Mouse (Mus musculus) olfactory bulb, adult 2 months (tissue): ENCODE measurements at regions not wholly inside any gene's neighbourhood (a gene's known extent, or its start where the extent isn't known, plus 50 kb on each side); places are given as distances from the start of the nearest gene placed in this dataset.
"Not testable (repeated sequence)": the region's sequence is repeated elsewhere in the genome, so short reads cannot be mapped to it uniquely, and the experiment has no call there.

Source experiments
- H3K27ac ChIP-seq: fragments of 200-500 bp; 2 replicates; pipeline ENCODE4 v1.5.1; 2012; ENCODE audit warnings: low read depth, low read length; ENCODE audit not compliant: insufficient read depth
- H3K4me1 ChIP-seq: fragments of 200-500 bp; 2 replicates; pipeline ENCODE4 v1.6.1; 2012; ENCODE audit warnings: low read length; ENCODE audit not compliant: control insufficient read depth, insufficient read depth
- H3K4me3 ChIP-seq: fragments of 200-500 bp; 2 replicates; pipeline ENCODE4 v1.5.1; 2012; ENCODE audit warnings: mild to moderate bottlenecking, low read depth, low read length, moderate library complexity; ENCODE audit not compliant: insufficient read depth
- CTCF ChIP-seq: fragments of 200-500 bp; IDR thresholded peaks from 2 replicates; pipeline ENCODE4 v1.5.1; 2012; ENCODE audit warnings: low read depth, mild to moderate bottlenecking, low read length, moderate library complexity; ENCODE audit not compliant: insufficient read depth
- POLR2A ChIP-seq: fragments of 200-500 bp; IDR thresholded peaks from 2 replicates; pipeline ENCODE4 v1.6.1; 2012; ENCODE audit warnings: mild to moderate bottlenecking, low read depth, low read length, moderate library complexity; ENCODE audit not compliant: insufficient read depth
- WGBS: fragments of 180-500 bp; shearing (Covaris S2); methylation state at CpG from one replicate; pipeline ENCODE4 v1.1.7; 2018; 5-methylcytosine and 5-hydroxymethylcytosine counted together

GRCm38 (mm10) chr1:164518308-164518707 lies 60.2 kb upstream of the Atp1b1 start:
- 90% methylated on average over 4 of the region's 4 CpGs for WGBS
- Histone ChIP-seq H3K27ac (no peak overlapping the region), H3K4me3 (no peak overlapping the region), H3K4me1 (no peaks in the 10 kb centered on the region)
- TF ChIP-seq POLR2A (no peak), CTCF (no peak)

- 96% methylated on average over 2 of the region's 2 CpGs for WGBS
- not testable (repeated sequence) for H3K27ac ChIP-seq
These were observed 59.2 kb upstream of the Atp1b1 start for GRCm38 (mm10) chr1:164517362-164517761.

DNA sequence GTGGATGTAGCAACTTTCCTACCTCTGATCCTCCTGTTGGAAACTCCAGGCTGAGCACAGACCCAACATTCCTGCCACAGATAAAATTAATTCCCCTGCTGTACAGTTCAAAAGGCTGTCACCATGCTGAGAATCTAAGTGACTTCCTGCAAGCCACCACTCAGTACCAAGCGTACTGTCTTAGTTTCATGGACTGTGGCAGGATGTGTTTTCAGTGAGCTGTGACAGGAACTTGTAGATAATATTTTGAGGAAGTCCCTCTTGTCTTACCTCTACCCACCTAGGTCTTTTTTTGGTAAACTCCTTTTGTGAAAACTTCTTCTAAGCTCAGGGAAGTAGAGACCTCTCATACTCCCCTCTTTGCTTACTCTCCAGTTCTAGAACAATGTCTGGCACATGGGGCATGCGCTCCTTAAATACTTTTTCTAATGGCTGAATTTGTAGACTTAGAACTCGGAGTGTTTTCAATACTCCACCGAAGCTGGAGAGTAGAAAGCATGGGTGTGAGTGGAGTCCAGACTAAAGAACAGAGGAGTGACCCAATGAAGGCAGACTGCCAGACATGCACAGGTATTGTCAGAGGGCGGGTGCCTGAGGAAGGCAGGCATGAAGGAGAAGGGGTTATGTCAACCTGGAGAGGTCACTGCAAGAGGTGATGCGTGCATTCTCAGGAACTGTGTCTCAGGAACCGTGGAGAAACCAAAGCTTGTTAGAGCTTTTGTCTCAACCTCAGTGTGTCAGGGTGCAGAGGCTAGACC lies 53.7 kb upstream of the Atp1b1 start:
- WGBS: 90% methylated on average over 7 of the region's 7 CpGs
- TF ChIP-seq POLR2A (no peak), CTCF (no peak)
- no peaks in the 10 kb centered on the region for H3K4me1 ChIP-seq
- H3K27ac ChIP-seq: no peak overlapping the region
- no peak overlapping the region for H3K4me3 ChIP-seq

More at GRCm38 (mm10) chr1:164517362-164517761, 59.2 kb upstream of the Atp1b1 start:
- not testable (repeated sequence) for H3K4me1 ChIP-seq, H3K4me3 ChIP-seq

GRCm38 (mm10) chr1:164509226-164509625 lies 51.1 kb upstream of the Atp1b1 start:
- Histone ChIP-seq H3K4me1 (no peaks in the 10 kb centered on the region), H3K4me3 (no peak overlapping the region), H3K27ac (no peak overlapping the region)
- 75% methylated on average over 1 of the region's 1 CpGs for WGBS
- TF ChIP-seq CTCF (no peak), POLR2A (no peak)

- TF ChIP-seq POLR2A (no peak), CTCF (no peak)
- Histone ChIP-seq H3K4me3 (no peak overlapping the region), H3K27ac (no peak overlapping the region), H3K4me1 (no peaks in the 10 kb centered on the region)
- WGBS: 69% methylated on average over 8 of the region's 8 CpGs
These were observed 50.4 kb upstream of the Atp1b1 start for GRCm38 (mm10) chr1:164508556-164508955.

DNA sequence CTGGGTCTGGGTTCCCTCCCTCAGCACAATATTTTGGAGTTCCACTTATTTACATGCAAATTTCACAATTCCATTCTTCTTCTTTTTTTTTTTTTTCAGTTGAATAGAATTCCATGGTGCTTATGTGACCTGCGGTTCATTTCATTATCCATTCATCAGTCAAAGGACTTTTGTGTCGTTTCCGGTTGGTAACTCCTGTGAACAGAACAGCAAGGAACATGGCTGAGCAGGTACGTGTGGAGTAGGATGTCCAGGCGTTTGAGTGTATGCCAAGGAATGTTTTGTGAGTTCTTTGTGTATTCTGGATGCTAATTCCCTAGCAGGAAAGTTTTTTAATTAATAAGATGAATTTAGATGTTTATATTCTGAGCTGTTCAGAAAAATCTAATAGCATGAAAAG lies 50.0 kb upstream of the Atp1b1 start:
- TF ChIP-seq CTCF (no peak), POLR2A (no peak)
- no peak overlapping the region for H3K4me3 ChIP-seq
- 62% methylated on average over 5 of the region's 5 CpGs for WGBS
- no peak overlapping the region for H3K27ac ChIP-seq
- 0 out of 2 replicates have a peak, but pooled peaks cover 4% of the 10 kb centered on the region for H3K4me1 ChIP-seq
